Mouse (Mus musculus): Measurements from ENCODE around the gene Ogt. TPM values are rescaled to one million over a fixed set of nuclear protein-coding genes. Genes with fewer than 3 reads are reported as not detected.

Ogt gene
- polyA plus RNA-seq (2017; shearing (Covaris generic)), result 267 TPM

DNA sequence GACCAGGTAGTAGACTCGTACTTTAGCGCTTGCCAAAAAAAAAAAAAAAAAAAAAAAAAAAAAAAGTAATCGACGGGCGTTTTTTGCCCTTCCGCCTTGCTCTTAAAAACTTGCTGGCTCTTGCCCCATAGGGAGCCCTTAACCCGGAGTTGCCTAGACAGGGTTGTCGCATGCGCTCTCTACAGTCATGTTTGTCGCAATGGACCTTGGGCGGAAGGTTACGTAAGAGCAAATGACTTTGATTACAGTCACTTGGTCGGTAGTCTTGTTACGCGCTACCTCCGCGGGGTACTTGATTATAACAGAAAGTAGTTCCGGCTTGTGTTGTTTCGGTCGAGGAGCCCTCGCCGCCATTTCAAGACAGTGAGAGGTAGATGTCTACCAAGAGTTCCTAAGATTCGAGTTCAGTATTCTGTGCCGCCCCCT is at the start of gene Ogt:
Gene Ogt (plus strand): TSS at position 320 of the 426 bp plus-strand sequence.

DNA sequence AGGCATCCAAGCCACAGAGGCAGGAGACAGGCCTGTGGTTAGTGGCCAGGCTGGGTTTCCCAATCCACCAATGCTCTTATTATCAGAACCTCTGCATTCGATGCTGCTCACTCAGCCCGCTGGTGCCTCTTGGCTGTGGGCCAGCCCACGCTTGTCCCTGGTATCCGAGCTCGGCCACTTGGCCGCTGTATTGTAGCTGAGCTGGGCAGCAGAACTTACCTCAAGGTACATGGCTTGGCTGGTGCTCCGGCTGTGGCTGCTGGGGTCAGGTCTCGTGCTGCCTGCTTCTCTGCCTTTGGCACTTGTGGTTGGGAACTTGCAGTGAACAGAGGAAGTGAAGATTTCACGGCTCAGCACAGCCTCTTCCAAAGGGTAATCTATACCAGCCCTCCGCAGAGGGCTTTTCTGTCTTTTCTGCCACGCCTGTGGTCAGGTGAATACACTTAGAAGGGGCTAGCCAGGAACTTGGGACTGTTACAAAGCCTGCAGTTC is 94.0 kb downstream of the Ogt start, which contains the start of gene Cxcr3:
Gene Cxcr3 (minus strand): TSS at position 442 of the 492 bp plus-strand sequence.

Other genes with a start within 250 kb of the Ogt start
- gene Zmym3, start 219.2 kb upstream of the Ogt start, polyA plus RNA-seq (2017; shearing (Covaris generic)), result 10.5 TPM
- 193 TPM for gene Nono, start 210.7 kb upstream of the Ogt start, polyA plus RNA-seq (2017; shearing (Covaris generic))
- gene Itgb1bp2, start 191.0 kb upstream of the Ogt start, polyA plus RNA-seq (2017; shearing (Covaris generic)), result not detected
- 27.8 TPM for gene Taf1, start 107.3 kb upstream of the Ogt start, polyA plus RNA-seq (2017; shearing (Covaris generic))
- gene Cxcr3, start 94.2 kb downstream of the Ogt start, polyA plus RNA-seq (2017; shearing (Covaris generic)), result 316 TPM
- gene Gm4779, start 154.4 kb downstream of the Ogt start, polyA plus RNA-seq (2017; shearing (Covaris generic)), result not detected
- not detected for gene 8030474K03Rik, start 154.6 kb downstream of the Ogt start, polyA plus RNA-seq (2017; shearing (Covaris generic))
- gene Nhsl2, start 209.3 kb downstream of the Ogt start, polyA plus RNA-seq (2017; shearing (Covaris generic)), result 7.3 TPM

All from effector memory CD4-positive, alpha-beta T cell, adult 5 months (primary cell).